10 mouse cellular contexts compared by ENCODE assay signal in genomic region chr11:98917428-98918005, GRCm38 (mm10). TPM values are rescaled to one million over a fixed set of nuclear protein-coding genes. Genes with fewer than 3 reads are reported as not detected.
A peak's percentile ranks its signal among the peaks of the same experiment; 100 is the strongest.
DNase-seq lines count a peak whose midpoint lies in the region; ATAC-seq and TF ChIP-seq lines count a peak whose summit lies in the region.
"Had no signal": no experiment of that assay in that cellular context is flagged by ENCODE, and none has a peak within 500 bp of the region (broad histone marks: within the 10 kb centered on the region; RNA-seq: fewer than 3 reads in every experiment).

No protein-coding gene starts in this region.

- no peak overlapping the region for H3K4me3 ChIP-seq in lung, postnatal 0 days (ENCODE audit: low read depth, low read length)
- H3K4me3 ChIP-seq in limb, embryonic 12.5 days (replicated peaks) = no peak overlapping the region

- DNase-seq in lung, postnatal 0 days (ENCODE audit: low spot score) = no peak
- DNase-seq in lung, postnatal 14 days = no peak
- DNase-seq in frontal cortex, postnatal 36 days (ENCODE audit: low spot score in 2 of 2) = no peak
- no peak for DNase-seq in spleen, adult 18-20 months
- no peak for DNase-seq in neural tube, embryonic 10.5 days (ENCODE audit: extremely low spot score, low spot score)
- DNase-seq: cerebellum, postnatal 14 days; midbrain, embryonic 14.5 days had no signal

- peak overlapping the region; percentile 43 for H3K27ac ChIP-seq in lung, postnatal 0 days (ENCODE audit: low read length)
- H3K27ac ChIP-seq in limb, embryonic 12.5 days = peak overlapping the region; percentile 74

- no peak overlapping the region for H3K9ac ChIP-seq in lung, postnatal 0 days (replicated peaks; ENCODE audit: low read depth)
- no peak overlapping the region for H3K9ac ChIP-seq in limb, embryonic 12.5 days (replicated peaks)

- ATAC-seq in lung, postnatal 0 days = no peak
- ATAC-seq in erythroid progenitor cell, adult 5-6 weeks (replicated peaks; ENCODE audit: low FRiP score, poor library complexity, severe bottlenecking) = 0 out of 2 replicates have a peak, but pooled peaks have one; percentile 44
- no peak for ATAC-seq in limb, embryonic 12.5 days (ENCODE audit: insufficient number of reproducible peaks, insufficient read depth, low FRiP score, low TSS enrichment, low read depth)
- ATAC-seq in megakaryocyte-erythroid progenitor cell, adult 5-6 weeks (replicated peaks; ENCODE audit: low FRiP score, low TSS enrichment, poor library complexity, severe bottlenecking) = peak; percentile 72

- 65% methylated on average over 13 of the region's 13 CpGs for WGBS in lung, postnatal 0 days
- WGBS in limb, embryonic 12.5 days = 57% methylated on average over 13 of the region's 13 CpGs

- no peaks in the 10 kb centered on the region for H3K9me3 ChIP-seq in lung, postnatal 0 days (ENCODE audit: low read length)
- H3K9me3 ChIP-seq in limb, embryonic 12.5 days = no peaks in the 10 kb centered on the region

- no peaks in the 10 kb centered on the region for H3K36me3 ChIP-seq in lung, postnatal 0 days (ENCODE audit: insufficient read depth, low read length)
- peaks cover 85% of the 10 kb centered on the region for H3K36me3 ChIP-seq in limb, embryonic 12.5 days

- no peaks in the 10 kb centered on the region for H3K4me1 ChIP-seq in lung, postnatal 0 days (ENCODE audit: insufficient read depth, low read depth, low read length)
- H3K4me1 ChIP-seq in limb, embryonic 12.5 days (replicated peaks) = peaks cover 27% of the 10 kb centered on the region

- H3K27me3 ChIP-seq in lung, postnatal 0 days (replicated peaks; ENCODE audit: insufficient read depth, low read length) = no peaks in the 10 kb centered on the region
- no peaks in the 10 kb centered on the region for H3K27me3 ChIP-seq in limb, embryonic 12.5 days

- H3K4me2 ChIP-seq in lung, postnatal 0 days (replicated peaks; ENCODE audit: low read depth, low read length) = no peak overlapping the region
- no peak overlapping the region for H3K4me2 ChIP-seq in limb, embryonic 12.5 days

- TF ChIP-seq EP300 in lung, postnatal 0 days (IDR thresholded peaks at IDR 0.05) = no peak

- TF ChIP-seq CTCF in lung, postnatal 0 days (IDR thresholded peaks at IDR 0.05) = no peak

RNA-seq across cellular contexts. Expression of gene Cdc6, which starts 9.9 kb away (rescaled TPM):
- polyA plus RNA-seq in lung, postnatal 0 days (2015; fragmentation: Nextera tagmentation; extraction: Ambion mirVana) = 2.5 and 2.6 TPM in 2 replicates
- 72.4 and 84.3 TPM in 2 replicates for total RNA-seq in erythroid progenitor cell, adult 5-6 weeks (2015; ENCODE audit: low replicate concordance)
- 96.1 and 116 TPM in 2 replicates for total RNA-seq in erythroid progenitor cell, adult 5-6 weeks (2017; ENCODE audit: low replicate concordance)
- polyA plus RNA-seq in limb, embryonic 12.5 days (2016; fragmentation: Nextera tagmentation; extraction: Ambion mirVana) = 44.8 and 48.5 TPM in 2 replicates
- total RNA-seq in megakaryocyte-erythroid progenitor cell, adult 5-6 weeks (2014; fragmentation: Nextera tagmentation) = 85.0 and 101 TPM in 2 replicates
- total RNA-seq in megakaryocyte-erythroid progenitor cell, adult 5-6 weeks (2017) = 67.8 and 78.7 TPM in 2 replicates

RNA-seq across cellular contexts. Expression of gene Rara, which starts 10.1 kb away (rescaled TPM):
- 26.2 and 28.8 TPM in 2 replicates for polyA plus RNA-seq in lung, postnatal 0 days (2015; fragmentation: Nextera tagmentation; extraction: Ambion mirVana)
- 4.3 and 18.4 TPM in 2 replicates for total RNA-seq in erythroid progenitor cell, adult 5-6 weeks (2015; ENCODE audit: low replicate concordance)
- 0.51 and 1.4 TPM in 2 replicates for total RNA-seq in erythroid progenitor cell, adult 5-6 weeks (2017; ENCODE audit: low replicate concordance)
- polyA plus RNA-seq in limb, embryonic 12.5 days (2016; fragmentation: Nextera tagmentation; extraction: Ambion mirVana) = 47.1 TPM in 2 replicates
- total RNA-seq in megakaryocyte-erythroid progenitor cell, adult 5-6 weeks (2014; fragmentation: Nextera tagmentation) = 7.8 and 15.9 TPM in 2 replicates
- total RNA-seq in megakaryocyte-erythroid progenitor cell, adult 5-6 weeks (2017) = 2.2 and 3.0 TPM in 2 replicates

RNA-seq across cellular contexts. Expression of gene Wipf2, which starts 54.1 kb away (rescaled TPM):
- 4.0 and 4.1 TPM in 2 replicates for polyA plus RNA-seq in lung, postnatal 0 days (2015; fragmentation: Nextera tagmentation; extraction: Ambion mirVana)
- total RNA-seq in erythroid progenitor cell, adult 5-6 weeks (2015; ENCODE audit: low replicate concordance) = 15.1 and 36.0 TPM in 2 replicates
- 8.2 and 8.9 TPM in 2 replicates for total RNA-seq in erythroid progenitor cell, adult 5-6 weeks (2017; ENCODE audit: low replicate concordance)
- polyA plus RNA-seq in limb, embryonic 12.5 days (2016; fragmentation: Nextera tagmentation; extraction: Ambion mirVana) = 5.6 and 5.8 TPM in 2 replicates
- 23.5 and 26.9 TPM in 2 replicates for total RNA-seq in megakaryocyte-erythroid progenitor cell, adult 5-6 weeks (2014; fragmentation: Nextera tagmentation)
- total RNA-seq in megakaryocyte-erythroid progenitor cell, adult 5-6 weeks (2017) = 3.6 and 4.4 TPM in 2 replicates

Comparison
In these comparisons a context has a peak if more than half of its experiments do, and no peak if none do; other contexts are left out.
1. ATAC-seq: peak in erythroid progenitor cell, adult 5-6 weeks (single experiment) and megakaryocyte-erythroid progenitor cell, adult 5-6 weeks (single experiment); none in lung, postnatal 0 days (single experiment) and limb, embryonic 12.5 days (single experiment).